Mouse (Mus musculus) forebrain, embryonic 11.5 days (tissue): ENCODE measurements around the gene Ftsj1. TPM values are rescaled to one million over a fixed set of nuclear protein-coding genes. Genes with fewer than 3 reads are reported as not detected.

Source experiments
- ATAC-seq: fragments of 200-750 bp; cut with Nextera tagmentation; replicated peaks from 2 replicates; pipeline ENCODE4 v1.8.0; 2017; ENCODE audit warnings: moderate TSS enrichment; ENCODE audit not compliant: low FRiP score
- DNase-seq: peaks from one replicate; pipeline ENCODE4 v3.0.0-alpha.2; 2017; ENCODE audit warnings: low spot score
- H3K27ac ChIP-seq: fragments of 300-500 bp; sonication (generic); 2 replicates; pipeline ENCODE4 v1.5.1; 2014; ENCODE audit warnings: low read depth, low read length
- H3K27me3 ChIP-seq: fragments of 300-500 bp; sonication (generic); 2 replicates; pipeline ENCODE4 v1.6.1; 2014; ENCODE audit warnings: mild to moderate bottlenecking, low read length, mixed read lengths; ENCODE audit not compliant: control insufficient read depth, insufficient read depth
- H3K36me3 ChIP-seq: fragments of 300-500 bp; sonication (generic); 2 replicates; pipeline ENCODE4 v1.6.1; 2014; ENCODE audit warnings: mild to moderate bottlenecking, low read length, moderate library complexity, mixed read lengths; ENCODE audit not compliant: control insufficient read depth, insufficient read depth
- H3K4me1 ChIP-seq: fragments of 300-500 bp; sonication (generic); replicated peaks from 2 replicates; pipeline ENCODE4 v1.6.1; 2014; ENCODE audit warnings: low read length, mixed read lengths; ENCODE audit not compliant: control insufficient read depth, insufficient read depth
- H3K4me2 ChIP-seq: fragments of 300-500 bp; sonication (generic); 2 replicates; pipeline ENCODE4 v1.6.1; 2014; ENCODE audit warnings: low read depth, mild to moderate bottlenecking, low read length, moderate library complexity, mixed read lengths; ENCODE audit not compliant: severe bottlenecking
- H3K4me3 ChIP-seq: fragments of 300-500 bp; sonication (generic); 2 replicates; pipeline ENCODE4 v1.5.1; 2014; ENCODE audit warnings: low read depth, low read length
- H3K9ac ChIP-seq: fragments of 300-500 bp; sonication (generic); 2 replicates; pipeline ENCODE4 v1.6.1; 2014; ENCODE audit warnings: low read length
- H3K9me3 ChIP-seq: fragments of 300-500 bp; sonication (generic); 2 replicates; pipeline ENCODE4 v1.6.1; 2016; ENCODE audit warnings: low read length, mixed read lengths; ENCODE audit not compliant: control insufficient read depth
- WGBS: fragments of 180-500 bp; shearing (Covaris S2); extraction: QIAGEN DNeasy Blood & Tissue Kit; methylation state at CpG from one replicate; pipeline ENCODE4 v1.1.7; 2014; 5-methylcytosine and 5-hydroxymethylcytosine counted together
- polyA plus RNA-seq: library from polyadenylated mRNA; unstranded; fragments of >200 nt; fragmentation: Nextera tagmentation; extraction: Ambion mirVana; gene quantifications from 2 replicates; pipeline ENCODE4 v1.2.1, GENCODE M21; 2014

The Ftsj1 gene
- 40.4 and 47.1 TPM in 2 replicates for polyA plus RNA-seq

GRCm38 (mm10) chrX:8252334-8253285 is at the start of gene Ftsj1:
Gene Ftsj1 (minus strand): TSS chrX:8252406.
- 0 out of 2 replicates have a peak within 1 kb of the TSS, but pooled peaks have one; percentile 31 for H3K27ac ChIP-seq
- peak; percentile 93 for ATAC-seq
- no peaks in the 10 kb centered on the region for H3K9me3 ChIP-seq
- no peaks in the 10 kb centered on the region for H3K4me1 ChIP-seq
- peak; percentile 75 for DNase-seq
- H3K27me3 ChIP-seq, result no peaks in the 10 kb centered on the region
- no peaks in the 10 kb centered on the region for H3K36me3 ChIP-seq
- WGBS, result 14% methylated on average over 45 of the region's 45 CpGs
- peak within 1 kb of the TSS; percentile 71 for H3K9ac ChIP-seq
- H3K4me3 ChIP-seq, result peak within 1 kb of the TSS; percentile 52
- H3K4me2 ChIP-seq, result peak within 1 kb of the TSS; percentile 51

GRCm38 (mm10) chrX:8288621-8289020 is 36.4 kb upstream of the Ftsj1 start:
- ATAC-seq, result no peak
- 75% methylated on average over 5 of the region's 5 CpGs for WGBS

GRCm38 (mm10) chrX:8274056-8274455 is 21.9 kb upstream of the Ftsj1 start:
- Histone ChIP-seq H3K27me3 (no peaks in the 10 kb centered on the region), H3K4me3 (no peak overlapping the region), H3K4me2 (no peak overlapping the region), H3K9ac (no peak overlapping the region), H3K4me1 (no peaks in the 10 kb centered on the region), H3K9me3 (no peaks in the 10 kb centered on the region), H3K27ac (no peak overlapping the region), H3K36me3 (no peaks in the 10 kb centered on the region)
- 97% methylated on average over 5 of the region's 5 CpGs for WGBS
- no peak for DNase-seq
- ATAC-seq, result no peak

More at GRCm38 (mm10) chrX:8288621-8289020, 36.4 kb upstream of the Ftsj1 start:
- no peaks in the 10 kb centered on the region for H3K9me3 ChIP-seq
- no peaks in the 10 kb centered on the region for H3K4me1 ChIP-seq
- H3K27me3 ChIP-seq, result no peaks in the 10 kb centered on the region
- H3K36me3 ChIP-seq, result no peaks in the 10 kb centered on the region
- H3K4me2 ChIP-seq, result no peak overlapping the region
- H3K4me3 ChIP-seq, result no peak overlapping the region
- H3K27ac ChIP-seq, result no peak overlapping the region
- no peak for DNase-seq
- H3K9ac ChIP-seq, result no peak overlapping the region

GRCm38 (mm10) chrX:8272000-8272399 is 19.8 kb upstream of the Ftsj1 start:
- 30% methylated on average over 10 of the region's 10 CpGs for WGBS
- no peak for DNase-seq
- ATAC-seq, result no peak
- no peaks in the 10 kb centered on the region for H3K9me3 ChIP-seq
- H3K36me3 ChIP-seq, result no peaks in the 10 kb centered on the region
- H3K4me3 ChIP-seq, result no peak overlapping the region
- no peaks in the 10 kb centered on the region for H3K4me1 ChIP-seq
- H3K27me3 ChIP-seq, result no peaks in the 10 kb centered on the region
- H3K9ac ChIP-seq, result no peak overlapping the region
- H3K27ac ChIP-seq, result no peak overlapping the region
- H3K4me2 ChIP-seq, result 0 out of 2 replicates have a peak overlapping the region, but pooled peaks have one; percentile 11

- H3K4me2 ChIP-seq, result peak within 1 kb of the TSS; percentile 21; the same call in 1 of the 2 replicates
These were observed 19.0 kb upstream of the Ftsj1 start, which contains the start of gene Slc38a5 for GRCm38 (mm10) chrX:8271083-8271820. Gene Slc38a5 (plus strand): TSS chrX:8271133.

GRCm38 (mm10) chrX:8264222-8264621 is 12.0 kb upstream of the Ftsj1 start:
- no peaks in the 10 kb centered on the region for H3K36me3 ChIP-seq
- H3K9me3 ChIP-seq, result no peaks in the 10 kb centered on the region
- no peak overlapping the region for H3K27ac ChIP-seq
- 93% methylated on average over 3 of the region's 3 CpGs for WGBS
- DNase-seq (no peak), ATAC-seq (no peak)
- H3K4me1 ChIP-seq, result no peaks in the 10 kb centered on the region
- H3K4me2 ChIP-seq, result no peak overlapping the region
- H3K27me3 ChIP-seq, result no peaks in the 10 kb centered on the region
- H3K4me3 ChIP-seq, result no peak overlapping the region
- no peak overlapping the region for H3K9ac ChIP-seq

More at GRCm38 (mm10) chrX:8271083-8271820, 19.0 kb upstream of the Ftsj1 start, which contains the start of gene Slc38a5:
- ATAC-seq (no peak), DNase-seq (no peak)
- no peak within 1 kb of the TSS for H3K9ac ChIP-seq
- no peaks in the 10 kb centered on the region for H3K4me1 ChIP-seq
- no peak within 1 kb of the TSS for H3K27ac ChIP-seq
- WGBS, result 13% methylated on average over 12 of the region's 15 CpGs
- H3K9me3 ChIP-seq, result no peaks in the 10 kb centered on the region
- H3K36me3 ChIP-seq, result no peaks in the 10 kb centered on the region
- no peaks in the 10 kb centered on the region for H3K27me3 ChIP-seq
- H3K4me3 ChIP-seq, result no peak within 1 kb of the TSS

- H3K4me1 ChIP-seq, result no peaks in the 10 kb centered on the region
- H3K9ac ChIP-seq, result no peak overlapping the region
- no peaks in the 10 kb centered on the region for H3K36me3 ChIP-seq
- no peaks in the 10 kb centered on the region for H3K9me3 ChIP-seq
- 84% methylated on average over 5 of the region's 5 CpGs for WGBS
- no peaks in the 10 kb centered on the region for H3K27me3 ChIP-seq
- no peak overlapping the region for H3K4me3 ChIP-seq
- no peak for ATAC-seq
- DNase-seq, result no peak
- no peak overlapping the region for H3K4me2 ChIP-seq
- no peak overlapping the region for H3K27ac ChIP-seq
These were observed 11.1 kb upstream of the Ftsj1 start for GRCm38 (mm10) chrX:8263156-8263804.

- no peaks in the 10 kb centered on the region for H3K27me3 ChIP-seq
- no peak overlapping the region for H3K4me2 ChIP-seq
- no peaks in the 10 kb centered on the region for H3K36me3 ChIP-seq
- no peak overlapping the region for H3K27ac ChIP-seq
- H3K9ac ChIP-seq, result no peak overlapping the region
- H3K4me3 ChIP-seq, result no peak overlapping the region
- H3K9me3 ChIP-seq, result no peaks in the 10 kb centered on the region
- DNase-seq (no peak), ATAC-seq (no peak)
- no peaks in the 10 kb centered on the region for H3K4me1 ChIP-seq
- 86% methylated on average over 12 of the region's 12 CpGs for WGBS
These were observed 7.3 kb upstream of the Ftsj1 start for GRCm38 (mm10) chrX:8259478-8259877.
